Mouse (Mus musculus) MEL (cell line): ENCODE results near the gene 6430548M08Rik. TPM values are rescaled to one million over a fixed set of nuclear protein-coding genes. Genes with fewer than 3 reads are reported as not detected.

ENCODE experiments used
- DNase-seq: peaks from one replicate; pipeline ENCODE4 v3.0.0; 2011; ENCODE audit warnings: low read depth, low spot score
- H3K27ac ChIP-seq: 2 replicates; pipeline ENCODE4 v1.5.1; 2012; ENCODE audit warnings: low read depth, mild to moderate bottlenecking, control low read depth, low read length, moderate library complexity; ENCODE audit not compliant: control insufficient read depth
- H3K27me3 ChIP-seq, 2 experiments: fragments of 150-350 bp in 1 of 2; sonication (generic) in 1 of 2; 2 replicates each; pipeline ENCODE4 v1.6.1; 2012; ENCODE audit warnings: low read length in 2 of 2, mild to moderate bottlenecking in 2 of 2, improper control_type of control experiment in 1 of 2, moderate library complexity in 1 of 2; ENCODE audit not compliant: insufficient read depth in 2 of 2, control insufficient read depth in 1 of 2
- H3K36me3 ChIP-seq, 2 experiments: 2 replicates each; pipeline ENCODE4 v1.6.1; 2012 to 2014; ENCODE audit warnings: low read length in 2 of 2, improper control_type of control experiment in 1 of 2, inconsistent platforms in 1 of 2, mild to moderate bottlenecking in 1 of 2; ENCODE audit not compliant: insufficient read depth in 2 of 2, control insufficient read depth in 1 of 2
- H3K4me1 ChIP-seq, 2 experiments: fragments of 150-350 bp in 1 of 2; sonication (generic) in 1 of 2; 2 replicates each; pipeline ENCODE4 v1.6.1; 2012; ENCODE audit warnings: low read length in 2 of 2, improper control_type of control experiment in 1 of 2, mild to moderate bottlenecking in 1 of 2; ENCODE audit not compliant: insufficient read depth in 2 of 2, control insufficient read depth in 1 of 2
- H3K4me3 ChIP-seq, 2 experiments: fragments of 150-350 bp in 1 of 2; sonication (generic) in 1 of 2; 2 replicates each; pipeline ENCODE4 v1.5.1; 2012; ENCODE audit warnings: low read depth in 2 of 2, low read length in 2 of 2, mild to moderate bottlenecking in 2 of 2, moderate library complexity in 2 of 2, control low read depth in 1 of 2, improper control_type of control experiment in 1 of 2; ENCODE audit not compliant: control insufficient read depth in 1 of 2, insufficient read depth in 1 of 2
- H3K79me2 ChIP-seq: 2 replicates; pipeline ENCODE4 v1.6.1; 2012; ENCODE audit warnings: mild to moderate bottlenecking, low read length, moderate library complexity; ENCODE audit not compliant: control insufficient read depth, poor library complexity, insufficient read depth
- H3K9ac ChIP-seq: 2 replicates; pipeline ENCODE4 v1.6.1; 2012; ENCODE audit warnings: low read depth, mild to moderate bottlenecking, control low read depth, low read length, moderate library complexity; ENCODE audit not compliant: control insufficient read depth, poor library complexity, severe bottlenecking
- H3K9me3 ChIP-seq: fragments of 150-350 bp; sonication (generic); replicated peaks from 2 replicates; pipeline ENCODE4 v1.6.1; 2012; ENCODE audit warnings: mild to moderate bottlenecking, low read length, improper control_type of control experiment, moderate library complexity; ENCODE audit not compliant: insufficient read depth
- BHLHE40 ChIP-seq: IDR thresholded peaks from 2 replicates; pipeline ENCODE4 v1.6.1; 2012; ENCODE audit warnings: low read depth, mild to moderate bottlenecking, inconsistent platforms, low read length, improper control_type of control experiment, borderline replicate concordance
- CHD2 ChIP-seq: IDR thresholded peaks from 2 replicates; pipeline ENCODE4 v1.6.1; 2011; ENCODE audit warnings: low read length, improper control_type of control experiment
- E2F4 ChIP-seq: IDR thresholded peaks from 2 replicates; pipeline ENCODE4 v1.6.1; 2011; ENCODE audit warnings: low read depth, low read length, improper control_type of control experiment, borderline replicate concordance
- EP300 ChIP-seq, 2 experiments: IDR thresholded peaks; 2 replicates each; pipeline ENCODE4 v1.6.1; 2011; ENCODE audit warnings: improper control_type of control experiment in 2 of 2, low read length in 2 of 2, low read depth in 1 of 2, mild to moderate bottlenecking in 1 of 2
- GABPA ChIP-seq: IDR thresholded peaks from 2 replicates; pipeline ENCODE4 v1.6.1; 2012; ENCODE audit warnings: low read depth, mild to moderate bottlenecking, inconsistent platforms, low read length, improper control_type of control experiment, moderate library complexity
- GATA1 ChIP-seq: IDR thresholded peaks from 2 replicates; pipeline ENCODE4 v1.6.1; 2011; ENCODE audit warnings: low read depth, low read length, improper control_type of control experiment
- HCFC1 ChIP-seq: IDR thresholded peaks from 2 replicates; pipeline ENCODE4 v1.6.1; 2012; ENCODE audit warnings: low read depth, mild to moderate bottlenecking, inconsistent platforms, low read length, improper control_type of control experiment, moderate library complexity
- MAX ChIP-seq: IDR thresholded peaks from 2 replicates; pipeline ENCODE4 v1.6.1; 2011; ENCODE audit warnings: low read length, improper control_type of control experiment
- MAZ ChIP-seq: IDR thresholded peaks from 2 replicates; pipeline ENCODE4 v1.6.1; 2012; ENCODE audit warnings: low read depth, mild to moderate bottlenecking, inconsistent platforms, low read length, improper control_type of control experiment
- MEF2A ChIP-seq: IDR thresholded peaks from 2 replicates; pipeline ENCODE4 v1.6.1; 2014; ENCODE audit warnings: low read depth, mild to moderate bottlenecking, inconsistent platforms, low read length, improper control_type of control experiment; ENCODE audit not compliant: poor library complexity, insufficient replicate concordance, severe bottlenecking; ENCODE audit errors: extremely low read depth
- MXI1 ChIP-seq: IDR thresholded peaks from 2 replicates; pipeline ENCODE4 v1.6.1; 2011; ENCODE audit warnings: mild to moderate bottlenecking, low read depth, low read length, improper control_type of control experiment
- MYB ChIP-seq: IDR thresholded peaks from 2 replicates; pipeline ENCODE4 v1.6.1; 2011; ENCODE audit warnings: mild to moderate bottlenecking, low read depth, low read length, improper control_type of control experiment
- NELFE ChIP-seq: IDR thresholded peaks from 2 replicates; pipeline ENCODE4 v1.6.1; 2011; ENCODE audit warnings: low read depth, low read length, improper control_type of control experiment
- NRF1 ChIP-seq: IDR thresholded peaks from 2 replicates; pipeline ENCODE4 v1.6.1; 2014; ENCODE audit warnings: low read depth, mild to moderate bottlenecking, inconsistent platforms, low read length, improper control_type of control experiment, moderate library complexity; ENCODE audit not compliant: poor library complexity, insufficient read depth, severe bottlenecking
- POLR2AphosphoS2 ChIP-seq: IDR thresholded peaks from 2 replicates; pipeline ENCODE4 v1.6.1; 2011; ENCODE audit warnings: low read length, improper control_type of control experiment
- POLR2AphosphoS5 ChIP-seq: IDR thresholded peaks from 2 replicates; pipeline ENCODE4 v1.6.1; 2012; ENCODE audit warnings: low read depth, borderline replicate concordance, mild to moderate bottlenecking, inconsistent platforms, low read length, moderate library complexity, mixed read lengths
- RAD21 ChIP-seq: IDR thresholded peaks from 2 replicates; pipeline ENCODE4 v1.6.1; 2011; ENCODE audit warnings: mild to moderate bottlenecking, low read depth, low read length, improper control_type of control experiment
- RCOR1 ChIP-seq: IDR thresholded peaks from 2 replicates; pipeline ENCODE4 v1.6.1; 2012; ENCODE audit warnings: low read depth, mild to moderate bottlenecking, inconsistent platforms, low read length, improper control_type of control experiment
- SIN3A ChIP-seq: IDR thresholded peaks from 2 replicates; pipeline ENCODE4 v1.6.1; 2012; ENCODE audit warnings: low read length, improper control_type of control experiment, inconsistent platforms
- SMC3 ChIP-seq: IDR thresholded peaks from 2 replicates; pipeline ENCODE4 v1.6.1; 2011; ENCODE audit warnings: low read depth, low read length, improper control_type of control experiment
- TBP ChIP-seq: IDR thresholded peaks from 2 replicates; pipeline ENCODE4 v1.8.0; 2011; ENCODE audit warnings: low read depth, low read length, improper control_type of control experiment
- USF1 ChIP-seq: IDR thresholded peaks from 2 replicates; pipeline ENCODE4 v1.6.1; 2014; ENCODE audit warnings: low read depth, mild to moderate bottlenecking, inconsistent platforms, low read length, improper control_type of control experiment, moderate library complexity
- USF2 ChIP-seq, 2 experiments: IDR thresholded peaks; 2 replicates each; pipeline ENCODE4 v1.6.1; 2011 to 2012; ENCODE audit warnings: improper control_type of control experiment in 2 of 2, low read length in 2 of 2, borderline replicate concordance in 1 of 2, inconsistent platforms in 1 of 2, low read depth in 1 of 2, mild to moderate bottlenecking in 1 of 2; ENCODE audit not compliant: insufficient read depth in 1 of 2
- ZNF384 ChIP-seq: IDR thresholded peaks from 2 replicates; pipeline ENCODE4 v1.6.1; 2012; ENCODE audit warnings: low read depth, mild to moderate bottlenecking, inconsistent platforms, low read length, improper control_type of control experiment
- polyA plus RNA-seq, 2 experiments: library from polyadenylated mRNA; stranded (reverse) in 1 of 2; unstranded in 1 of 2; fragments of >175 nt in 1 of 2; fragments of >200 nt in 1 of 2; gene quantifications; 2 replicates each; pipeline versions ENCODE4 v1.2.1 to v1.2.4; 2012; ENCODE audit warnings: low replicate concordance in 2 of 2, low read depth in 1 of 2; ENCODE audit not compliant: insufficient read length in 2 of 2, insufficient read depth in 1 of 2, missing spikeins in 1 of 2
- total RNA-seq: library from RNA; depleted of rRNA; stranded (reverse); fragments of 300-350 nt; gene quantifications from 2 replicates; pipeline ENCODE4 v1.2.3, GENCODE M21; 2012

Gene 6430548M08Rik
- total and polyA plus RNA-seq, 3 experiments, result 0.96 to 1.9 TPM; not detected in 1

DNA sequence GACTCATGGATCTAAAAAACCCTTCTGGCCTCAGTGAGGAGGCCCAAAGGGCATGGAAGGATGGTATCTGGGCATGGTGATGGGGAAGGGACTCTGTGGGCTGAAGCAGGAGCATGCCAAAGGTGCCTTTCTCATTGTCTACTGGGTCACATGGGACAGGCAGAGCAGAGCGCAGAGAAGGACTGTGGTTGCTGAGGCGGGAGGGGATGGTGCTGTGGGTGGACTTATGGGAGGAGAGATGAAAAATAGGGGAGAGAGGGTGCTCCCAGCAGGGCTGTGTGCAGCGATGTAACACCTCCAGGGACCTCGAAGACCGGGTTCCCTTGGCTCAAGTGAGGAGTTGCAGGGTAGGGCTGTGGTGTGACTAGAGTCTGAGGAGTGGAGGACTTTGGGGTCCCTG lies 78.2 kb downstream of the 6430548M08Rik start:
- no peaks in the 10 kb centered on the region for H3K79me2 ChIP-seq
- no peak overlapping the region for H3K27ac ChIP-seq
- no peaks in the 10 kb centered on the region for H3K36me3 ChIP-seq
- H3K9me3 ChIP-seq, result no peaks in the 10 kb centered on the region
- TF ChIP-seq MEF2A, result no peak
- no peak for TF ChIP-seq TBP
- no peak for TF ChIP-seq ZNF384
- TF ChIP-seq CHD2, result no peak
- no peak for TF ChIP-seq USF1
- TF ChIP-seq MYB, result no peak
- no peak for TF ChIP-seq SIN3A
- TF ChIP-seq POLR2AphosphoS2, result no peak
- no peak for TF ChIP-seq RCOR1
- no peak for TF ChIP-seq E2F4
- no peak for TF ChIP-seq MAZ
- TF ChIP-seq HCFC1, result no peak
- TF ChIP-seq EP300 (IDR thresholded peaks at IDR 0.05; ENCODE audit: low read depth in 1 of 2, low read length in 2 of 2), result no peak
- no peak for TF ChIP-seq RAD21
- no peak for TF ChIP-seq GABPA
- no peak for TF ChIP-seq USF2 (IDR thresholded peaks at IDR 0.05; ENCODE audit: borderline replicate concordance in 1 of 2, insufficient read depth in 1 of 2, low read depth in 1 of 2, low read length in 2 of 2)
- H3K27me3 ChIP-seq, result no peaks in the 10 kb centered on the region
- no peak overlapping the region for H3K4me3 ChIP-seq
- no peak for DNase-seq
- H3K4me1 ChIP-seq, result no peaks in the 10 kb centered on the region
- H3K9ac ChIP-seq, result no peak overlapping the region

DNA sequence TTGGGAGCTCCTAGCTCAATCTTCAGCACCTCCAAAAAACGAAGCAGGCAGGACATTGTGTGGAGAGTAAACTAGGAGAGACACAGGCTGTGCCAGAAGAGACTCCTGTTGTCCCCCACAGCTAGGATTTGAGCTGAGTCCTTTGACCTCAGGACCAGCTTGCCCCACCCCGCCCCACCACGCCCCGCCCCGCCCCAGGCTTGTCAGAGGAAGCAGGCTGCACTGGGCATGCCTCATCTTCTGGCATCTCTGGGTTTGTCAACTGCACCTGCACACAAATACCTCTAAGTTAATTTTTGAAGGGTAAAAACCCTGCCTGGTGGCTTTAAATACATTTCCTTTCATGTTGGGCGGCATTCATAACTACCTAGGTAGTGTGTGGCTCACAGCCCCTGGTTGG lies 87.4 kb downstream of the 6430548M08Rik start:
- no peak for TF ChIP-seq NELFE
- TF ChIP-seq MYB, result no peak
- no peak for TF ChIP-seq USF2 (IDR thresholded peaks at IDR 0.05; ENCODE audit: borderline replicate concordance in 1 of 2, insufficient read depth in 1 of 2, low read depth in 1 of 2, low read length in 2 of 2)
- TF ChIP-seq NRF1, result no peak
- no peak for TF ChIP-seq MXI1
- no peak for TF ChIP-seq MEF2A
- no peak for TF ChIP-seq MAX
- no peak for TF ChIP-seq SIN3A
- no peak for TF ChIP-seq GATA1
- no peak for TF ChIP-seq BHLHE40
- no peak for TF ChIP-seq CHD2
- TF ChIP-seq POLR2AphosphoS5, result no peak
- no peak for TF ChIP-seq SMC3
- no peak overlapping the region for H3K27ac ChIP-seq

More for the DNA sequence above, 87.4 kb downstream of the 6430548M08Rik start:
- peaks cover 0 to 4% of the 10 kb centered on the region in 2 experiments; a peak in 1 of 4 replicates for H3K27me3 ChIP-seq
- no peak for DNase-seq
- H3K4me3 ChIP-seq, result no peak overlapping the region
- no peak overlapping the region for H3K9ac ChIP-seq
- no peaks in the 10 kb centered on the region for H3K9me3 ChIP-seq
- H3K4me1 ChIP-seq, result no peaks in the 10 kb centered on the region
- no peaks in the 10 kb centered on the region for H3K79me2 ChIP-seq
- no peaks in the 10 kb centered on the region for H3K36me3 ChIP-seq
